Mouse (Mus musculus): ENCODE results near the gene Vgll4.
A peak's percentile ranks its signal among the peaks of the same experiment; 100 is the strongest.

Vgll4 gene

DNA sequence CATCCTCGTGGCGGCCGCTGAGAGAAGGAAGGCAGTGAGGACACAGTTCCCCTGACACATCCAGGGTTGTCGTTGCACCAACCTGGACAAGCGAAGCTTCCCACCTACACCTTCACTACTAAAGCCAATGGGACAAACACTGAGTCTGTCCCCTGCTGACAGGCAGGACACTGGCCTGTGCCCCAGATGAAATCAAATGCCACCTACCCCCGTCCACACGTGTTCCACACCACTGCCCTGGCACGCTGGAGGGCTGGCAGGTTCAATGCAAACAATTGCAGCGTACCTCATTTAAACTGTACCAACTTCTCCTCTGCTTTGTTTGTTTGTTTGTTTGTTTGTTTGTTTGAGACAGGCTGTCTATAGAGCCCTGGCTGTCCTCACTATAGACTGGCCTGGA lies 50.8 kb downstream of the Vgll4 start:
- peak; percentile 28 for DNase-seq (ENCODE audit: low read depth, low spot score)

DNA sequence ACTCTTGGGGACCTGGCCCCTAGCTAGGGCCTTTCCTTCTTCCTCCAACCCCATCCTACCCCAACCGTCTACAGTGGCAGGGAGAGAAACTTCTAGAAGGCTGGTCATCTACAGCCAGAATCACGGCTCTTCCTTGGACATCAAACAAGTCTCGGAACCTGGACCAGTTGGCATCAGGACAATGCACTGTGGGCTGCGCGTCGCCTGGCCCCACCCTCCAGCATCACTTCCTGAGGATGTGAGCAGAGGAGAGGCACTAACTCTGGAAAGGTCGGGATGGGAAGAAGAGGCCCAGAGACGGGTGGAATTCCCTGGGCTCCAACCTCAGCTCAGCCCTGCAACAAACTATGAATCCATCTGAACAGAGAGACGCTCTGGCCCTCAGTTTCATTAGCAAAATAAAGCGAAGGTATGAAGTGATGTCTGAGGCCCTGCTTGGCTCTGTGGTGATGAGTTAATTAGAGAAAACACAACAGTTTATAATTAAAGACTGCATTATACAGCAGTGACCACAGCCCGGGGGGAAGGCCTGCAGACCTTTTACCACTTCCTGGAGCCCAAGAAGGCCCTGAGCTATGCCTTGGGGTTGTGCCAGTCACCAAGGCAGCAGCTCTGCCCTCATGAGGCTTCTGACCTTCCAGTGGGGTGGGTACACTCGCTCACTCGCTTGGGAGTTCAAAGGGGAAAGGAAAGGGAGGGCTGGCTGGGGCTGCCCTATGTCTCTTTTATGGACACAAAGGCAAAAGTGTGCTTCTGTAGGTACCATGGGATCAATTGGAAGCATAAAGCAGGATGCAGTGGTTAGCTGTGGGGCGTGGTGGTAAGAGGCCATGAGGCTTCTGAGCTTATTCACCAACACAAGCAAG lies 51.8 kb downstream of the Vgll4 start:
- peak; percentile 60 for DNase-seq (ENCODE audit: low read depth, low spot score)

DNA sequence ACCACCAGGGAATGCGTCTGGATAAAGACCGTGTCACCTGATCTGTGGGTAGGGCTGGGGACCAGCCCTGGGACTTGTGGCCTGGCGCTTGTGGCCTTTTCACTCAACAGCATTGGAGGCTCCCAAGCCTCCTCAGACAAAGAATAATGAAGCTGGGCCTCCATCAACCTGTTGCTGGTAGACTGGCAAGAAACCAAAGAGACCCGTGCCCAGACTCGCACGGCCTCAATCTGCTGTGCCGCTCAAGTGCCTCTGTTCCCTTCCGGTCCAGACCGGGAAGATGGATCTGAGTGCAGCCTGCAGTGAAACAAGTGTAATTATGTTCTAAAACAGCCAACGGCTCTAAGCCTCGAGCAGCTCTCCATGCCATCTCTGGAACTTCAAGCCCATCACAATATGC lies 52.7 kb downstream of the Vgll4 start:
- peak; percentile 20 for DNase-seq (ENCODE audit: low read depth, low spot score)

DNA sequence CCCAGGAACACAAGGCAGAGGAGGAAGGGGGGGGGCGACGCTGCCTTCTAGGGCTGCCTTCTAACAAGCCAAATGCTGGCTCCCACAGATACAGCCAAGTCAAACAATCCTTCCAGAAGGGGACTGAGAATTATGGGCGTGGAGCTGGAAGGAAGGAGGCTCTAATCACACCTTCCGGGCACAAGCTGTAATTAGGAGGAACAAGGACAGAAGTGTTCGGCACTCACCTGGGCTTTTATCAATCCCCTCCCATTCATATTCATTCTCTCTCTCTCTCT lies 53.1 kb downstream of the Vgll4 start:
- peak; percentile 42 for DNase-seq (ENCODE audit: low read depth, low spot score)

DNA sequence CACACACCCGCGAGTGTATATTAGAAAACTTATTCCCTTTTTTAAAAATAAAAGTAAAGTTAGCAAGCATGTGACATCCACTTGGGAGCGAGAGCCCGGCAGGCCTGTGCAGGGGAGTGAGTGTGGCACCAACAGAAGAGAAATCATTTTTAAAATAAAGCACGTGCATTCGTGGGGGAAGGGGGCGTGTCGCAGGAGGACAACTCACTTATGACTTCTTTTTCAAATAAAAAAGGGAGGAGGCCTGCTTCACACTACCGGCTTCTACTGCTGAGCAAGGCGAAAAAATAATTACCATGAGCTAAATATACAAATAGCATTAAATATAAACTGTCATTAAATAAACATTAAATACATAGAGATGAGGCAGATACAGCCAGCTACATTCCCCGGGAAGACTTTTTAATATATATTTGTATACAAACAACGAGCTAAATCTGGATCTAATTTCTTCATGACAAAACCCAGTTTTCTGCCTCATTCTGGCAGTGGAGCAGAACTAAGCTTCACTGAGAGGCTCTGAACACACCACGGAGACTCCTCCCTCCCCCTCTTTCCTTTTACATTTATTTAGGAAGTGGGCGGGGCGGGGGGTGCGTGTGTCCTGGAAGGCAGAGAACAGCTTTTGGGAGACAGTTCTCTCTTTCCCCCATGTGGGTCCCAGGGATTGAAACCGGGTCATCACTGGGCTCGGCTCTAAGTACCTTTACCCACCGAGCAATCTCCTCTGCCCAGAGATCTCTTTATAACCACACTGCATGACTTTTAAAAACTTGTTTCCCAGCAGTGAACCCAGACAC lies 53.7 kb downstream of the Vgll4 start:
- DNase-seq (ENCODE audit: low read depth, low spot score), result peak; percentile 65

DNA sequence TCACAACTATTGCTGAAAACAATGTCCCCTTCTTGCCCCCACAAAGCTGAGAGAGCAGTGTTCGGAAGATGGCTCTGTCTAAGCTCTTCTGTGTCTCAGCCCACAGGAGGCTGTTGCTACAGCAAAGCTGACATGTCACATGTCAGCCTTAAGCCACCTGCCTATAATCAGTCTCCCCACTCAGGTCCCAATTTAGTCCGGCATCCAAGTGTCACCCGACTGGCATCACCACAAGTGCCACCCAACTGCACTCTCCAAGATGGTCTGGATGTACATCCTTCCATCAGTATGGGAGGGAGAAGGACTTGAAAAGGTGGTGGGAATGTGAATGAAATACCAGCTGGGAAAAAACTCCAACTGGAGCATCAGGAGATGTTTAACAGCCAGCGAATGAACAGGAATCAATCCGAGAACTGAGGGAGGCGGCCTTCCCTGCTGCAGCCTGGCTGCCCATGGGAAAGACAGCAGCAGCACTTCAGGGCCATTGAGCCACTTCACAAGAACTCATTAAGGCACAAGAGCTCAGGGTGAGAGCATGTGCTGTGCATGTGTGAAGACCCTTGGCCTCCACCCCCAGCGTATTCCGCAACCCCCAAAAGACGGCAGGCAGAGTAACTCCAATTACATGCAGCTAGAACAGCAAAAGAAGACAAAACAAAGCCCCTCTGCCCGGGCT lies 55.6 kb downstream of the Vgll4 start:
- peak; percentile 4 for DNase-seq (ENCODE audit: low read depth, low spot score)

DNA sequence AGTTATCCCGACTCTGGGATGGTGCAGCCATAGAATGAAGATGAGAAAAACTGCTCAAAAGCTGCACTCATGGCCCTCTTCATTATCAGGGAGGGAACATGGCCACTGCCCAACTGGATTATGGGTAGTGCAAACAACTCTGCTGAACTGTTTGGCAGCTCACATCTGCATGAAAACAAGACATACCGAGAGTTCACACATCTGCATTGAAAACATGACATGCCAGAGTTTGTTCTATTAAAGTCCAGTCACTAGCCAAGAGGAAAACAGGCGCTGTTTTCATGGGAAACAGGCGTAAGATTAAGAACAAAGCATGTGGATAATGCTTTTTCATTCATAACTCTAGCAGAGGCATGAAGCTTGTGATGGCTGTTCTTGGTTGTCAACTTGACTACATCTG lies 56.7 kb downstream of the Vgll4 start:
- no peak for DNase-seq (ENCODE audit: low read depth, low spot score)

DNA sequence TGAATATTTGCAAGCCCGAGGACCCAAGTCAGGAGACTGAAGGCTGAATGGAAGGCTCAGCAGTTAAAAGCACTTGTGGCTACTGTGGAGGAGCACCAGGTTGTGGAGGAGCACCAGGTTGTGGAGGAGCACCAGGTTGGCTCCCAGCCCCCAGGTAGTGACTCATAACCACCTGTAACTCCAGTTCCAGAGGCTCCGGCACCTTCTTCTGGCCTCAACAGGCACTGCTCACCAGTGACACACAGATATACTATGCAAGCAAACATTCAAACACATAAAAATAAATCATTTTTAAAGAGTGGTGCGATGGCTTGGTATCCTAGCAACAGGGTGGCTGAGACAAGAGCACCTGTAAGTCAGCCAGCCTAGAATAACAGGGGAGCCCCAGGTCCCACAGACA lies 58.3 kb downstream of the Vgll4 start:
- DNase-seq (ENCODE audit: low read depth, low spot score), result peak; percentile 37

DNA sequence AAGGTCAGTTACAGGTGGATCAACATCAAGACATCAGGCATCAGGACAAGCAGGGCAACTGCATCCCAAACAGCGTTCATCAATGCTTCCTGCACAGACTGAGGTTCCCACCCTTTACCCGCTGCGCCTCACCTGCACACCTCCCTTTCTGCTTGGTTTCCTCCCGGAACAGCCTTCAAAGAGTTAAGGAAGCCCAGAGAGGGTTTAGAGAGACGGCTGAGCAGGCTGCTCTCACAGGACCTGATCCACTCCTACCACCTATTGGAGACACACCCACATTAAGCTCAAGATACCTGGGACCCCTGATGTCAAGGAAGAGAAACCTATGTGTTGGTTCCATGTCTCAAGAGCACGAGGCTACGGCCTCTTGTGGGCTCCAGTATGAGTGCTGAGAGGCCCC lies 60.0 kb downstream of the Vgll4 start:
- no peak for DNase-seq (ENCODE audit: low read depth, low spot score)

DNA sequence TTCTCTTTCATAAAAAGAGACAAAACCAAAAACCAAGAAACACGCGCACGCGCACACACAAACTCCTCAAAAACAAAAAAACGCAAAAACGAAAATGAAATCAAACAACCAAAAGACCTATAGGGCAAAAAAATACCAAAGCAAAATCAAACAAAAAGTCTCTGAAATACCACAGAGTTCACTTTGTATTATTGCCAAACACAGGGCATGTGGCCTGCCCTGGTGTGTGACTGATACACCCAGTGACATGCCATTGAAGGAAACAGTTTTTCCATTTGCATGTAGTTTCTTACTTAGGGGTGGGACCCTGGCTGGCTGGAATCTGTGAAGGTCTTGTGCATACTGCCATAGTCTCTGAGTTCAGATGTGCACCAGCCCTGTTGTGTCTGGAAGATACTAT lies 62.3 kb downstream of the Vgll4 start:
- DNase-seq (ENCODE audit: low read depth, low spot score), result peak; percentile 75

DNA sequence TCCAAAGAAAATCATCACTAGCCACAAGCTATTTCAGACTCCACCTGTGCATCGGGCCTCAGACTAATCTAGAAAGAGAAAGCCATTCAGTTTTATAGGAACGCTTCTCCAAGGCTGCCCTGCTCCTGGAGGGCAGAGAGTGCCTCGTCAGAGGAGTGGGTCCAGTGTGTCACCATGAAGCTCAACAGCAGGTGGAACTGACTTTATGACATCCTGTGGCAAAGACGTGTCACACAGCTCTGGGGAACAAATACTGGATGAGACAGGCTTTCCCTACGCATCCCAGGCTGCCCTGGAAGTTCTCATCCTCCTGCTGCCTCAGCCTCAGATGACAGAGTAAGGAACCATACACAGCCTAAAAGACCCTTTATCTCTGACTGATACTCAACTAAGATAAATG lies 63.6 kb downstream of the Vgll4 start:
- DNase-seq (ENCODE audit: low read depth, low spot score), result no peak

DNA sequence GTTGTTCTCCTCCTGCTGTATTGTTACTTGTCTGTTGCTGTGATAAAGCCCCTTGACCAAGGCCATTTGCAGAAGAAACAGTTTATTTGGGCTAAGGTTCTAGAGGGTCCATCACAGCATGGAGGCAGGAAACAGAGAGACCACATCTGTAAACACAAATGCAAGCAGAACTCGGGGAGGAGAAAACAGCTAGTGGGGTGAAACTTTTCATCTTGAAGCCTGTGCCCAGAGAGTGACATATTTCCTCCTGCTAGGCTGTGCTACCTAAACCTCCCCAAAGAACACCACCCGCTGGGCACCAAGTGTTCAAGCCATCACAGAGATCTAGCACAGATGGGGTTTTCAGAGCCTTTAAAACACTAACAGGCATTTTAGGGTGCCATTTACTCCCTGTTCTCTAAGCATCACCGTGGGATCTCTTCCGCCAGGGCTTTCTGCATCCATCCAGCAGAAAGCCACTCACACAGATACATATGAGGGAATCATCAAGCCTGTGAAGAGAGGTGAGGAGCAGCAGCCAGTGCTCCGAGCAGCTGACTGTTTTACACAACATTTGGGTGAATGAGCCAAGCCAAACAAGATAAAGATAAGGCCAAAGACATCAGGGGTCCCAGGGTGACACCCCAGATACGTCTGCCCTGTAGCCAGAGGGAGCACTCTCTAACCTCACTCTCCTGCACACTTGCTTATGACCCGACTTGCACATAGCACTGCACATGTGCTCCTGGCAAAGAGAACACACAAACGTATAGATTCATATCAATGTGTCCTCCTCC lies 64.4 kb downstream of the Vgll4 start:
- DNase-seq (ENCODE audit: low read depth, low spot score), result peak; percentile 48

DNA sequence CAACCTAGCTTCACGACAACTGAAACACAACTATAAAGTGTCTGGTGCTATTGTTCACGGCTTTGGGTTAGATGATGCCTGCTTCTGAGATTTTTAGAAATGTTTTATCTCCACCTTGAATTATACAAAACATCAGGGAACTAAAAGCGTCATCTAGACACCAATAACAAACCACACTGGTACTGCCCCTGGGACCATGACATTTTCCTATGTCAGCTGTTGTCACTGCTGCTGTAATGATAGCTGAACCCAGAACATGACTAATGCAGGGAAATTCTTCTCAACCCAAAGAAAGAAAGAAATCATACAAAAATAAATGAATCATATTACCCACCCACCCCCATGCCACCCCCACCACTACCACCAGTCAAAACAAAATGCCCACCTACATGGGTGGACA lies 65.0 kb downstream of the Vgll4 start:
- peak; percentile 64 for DNase-seq (ENCODE audit: low read depth, low spot score)

DNA sequence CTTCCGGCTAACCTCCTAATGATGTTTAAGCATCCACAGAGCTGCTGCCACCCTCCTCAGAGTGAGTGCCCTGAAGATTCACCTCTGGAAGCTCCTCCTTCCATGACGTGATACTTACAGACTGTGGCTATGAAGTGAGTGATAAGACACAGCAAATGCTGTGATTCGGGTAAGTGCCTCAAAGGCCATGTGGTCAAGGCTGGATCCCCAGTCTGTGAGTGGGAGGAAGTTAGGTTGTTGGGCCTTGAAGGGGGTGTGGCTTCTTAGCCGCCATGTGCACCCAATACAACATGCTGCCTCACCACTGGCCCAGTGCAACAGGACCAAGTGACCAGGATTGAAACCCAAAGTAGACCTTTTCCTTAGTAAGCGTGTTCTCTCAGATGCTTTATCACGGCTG lies 65.6 kb downstream of the Vgll4 start:
- DNase-seq (ENCODE audit: low read depth, low spot score), result peak; percentile 52

DNA sequence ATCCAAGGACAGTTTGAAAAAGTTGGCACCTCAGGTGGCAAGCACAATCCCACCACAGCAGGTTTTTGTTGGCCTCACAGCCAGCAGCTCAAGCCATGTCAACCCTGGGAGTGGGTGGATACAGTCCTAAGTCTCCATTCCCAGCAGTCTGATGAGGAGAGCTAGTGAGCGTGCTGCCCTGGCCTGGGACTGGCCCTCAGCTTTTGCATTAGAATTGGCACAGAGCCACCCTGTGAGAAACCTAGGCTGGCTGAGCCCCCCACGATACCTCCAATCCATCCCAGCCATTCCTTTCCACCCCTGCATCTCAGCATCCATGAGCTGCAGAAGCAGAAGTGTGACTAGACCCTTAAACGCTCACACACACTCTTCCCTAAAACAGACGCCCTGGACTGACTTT lies 67.9 kb downstream of the Vgll4 start:
- DNase-seq (ENCODE audit: low read depth, low spot score), result no peak

DNA sequence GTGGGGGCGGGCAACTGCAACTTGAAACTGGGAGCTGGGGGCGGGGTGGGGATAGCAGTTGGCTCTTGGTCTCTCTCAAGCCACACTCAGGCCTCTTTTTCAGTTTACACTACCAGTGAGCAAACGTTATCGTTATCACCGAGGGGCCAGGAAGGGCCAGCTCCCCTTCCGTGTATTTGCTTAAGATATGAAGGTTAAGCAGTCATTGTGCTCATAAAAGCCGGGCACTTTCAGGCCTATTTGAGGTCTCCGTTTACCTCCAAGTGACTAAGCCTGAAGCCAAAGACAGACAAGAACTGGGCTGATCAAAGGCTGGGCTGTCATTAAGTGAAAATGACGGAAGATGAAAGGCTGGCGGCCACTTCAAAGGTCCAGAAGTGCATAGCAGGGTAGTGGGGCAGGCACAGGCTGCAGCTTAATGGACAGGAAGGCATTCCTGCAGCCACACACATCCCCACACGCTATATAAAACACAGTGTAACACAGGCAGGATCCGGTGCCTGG lies 68.4 kb downstream of the Vgll4 start:
- peak; percentile 45 for DNase-seq (ENCODE audit: low read depth, low spot score)

DNA sequence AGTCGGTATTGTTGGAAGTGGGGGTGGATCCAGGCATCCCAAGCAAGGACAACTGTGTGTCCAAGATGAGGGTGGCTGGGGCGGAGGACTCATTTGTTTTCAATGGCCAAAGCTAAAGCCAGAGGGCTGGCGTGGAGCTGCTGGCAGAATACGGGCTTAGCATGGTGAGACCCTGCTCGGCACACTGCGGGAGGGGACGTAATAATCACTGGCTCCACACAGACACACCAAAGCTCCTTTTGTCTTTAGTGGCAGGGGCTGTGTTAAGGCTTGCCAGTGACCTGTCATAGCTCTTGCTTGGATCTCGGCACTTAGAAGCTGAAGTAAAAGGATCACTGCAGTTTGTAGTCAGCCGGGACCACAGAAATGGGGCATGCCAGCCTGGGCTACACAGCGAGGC lies 69.6 kb downstream of the Vgll4 start:
- DNase-seq (ENCODE audit: low read depth, low spot score), result no peak

DNA sequence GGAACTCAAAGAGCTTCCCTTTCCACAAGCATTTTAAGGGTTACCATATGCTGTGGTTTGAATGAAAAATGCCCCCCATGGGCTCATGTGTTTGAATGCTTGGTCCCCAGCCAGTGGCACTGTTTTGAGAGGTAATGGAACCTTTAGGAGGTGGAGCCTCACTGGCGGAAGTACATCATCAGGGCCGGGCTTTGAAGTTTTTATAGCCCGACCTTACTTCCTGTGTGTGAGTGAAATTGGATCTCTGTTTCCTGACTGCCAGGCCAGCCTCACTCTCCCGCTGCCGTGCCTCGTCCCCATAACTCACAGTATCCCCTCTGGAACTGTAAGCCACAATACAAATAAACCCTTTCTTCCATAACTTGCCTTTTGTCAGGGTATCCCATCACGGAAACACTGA lies 70.1 kb downstream of the Vgll4 start:
- DNase-seq (ENCODE audit: low read depth, low spot score), result peak; percentile 61

DNA sequence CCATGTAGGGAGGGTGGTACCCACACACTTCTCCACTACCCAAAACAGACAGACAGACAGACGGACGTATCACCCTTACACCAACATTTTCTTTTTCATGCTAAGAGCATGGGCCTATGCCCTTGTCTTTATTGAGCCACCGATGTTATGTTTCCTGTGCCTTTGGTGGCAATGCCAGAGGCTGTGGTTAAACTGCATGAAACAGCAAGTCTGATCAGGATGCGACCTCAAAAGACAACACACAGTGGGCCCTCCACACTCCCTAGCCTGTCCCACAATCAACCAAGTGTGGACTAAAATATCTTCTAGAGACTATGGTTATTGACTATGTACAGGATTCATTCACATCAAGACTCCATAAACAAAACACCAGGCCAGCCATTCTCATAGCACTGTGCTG lies 70.8 kb downstream of the Vgll4 start:
- no peak for DNase-seq (ENCODE audit: low read depth, low spot score)

DNA sequence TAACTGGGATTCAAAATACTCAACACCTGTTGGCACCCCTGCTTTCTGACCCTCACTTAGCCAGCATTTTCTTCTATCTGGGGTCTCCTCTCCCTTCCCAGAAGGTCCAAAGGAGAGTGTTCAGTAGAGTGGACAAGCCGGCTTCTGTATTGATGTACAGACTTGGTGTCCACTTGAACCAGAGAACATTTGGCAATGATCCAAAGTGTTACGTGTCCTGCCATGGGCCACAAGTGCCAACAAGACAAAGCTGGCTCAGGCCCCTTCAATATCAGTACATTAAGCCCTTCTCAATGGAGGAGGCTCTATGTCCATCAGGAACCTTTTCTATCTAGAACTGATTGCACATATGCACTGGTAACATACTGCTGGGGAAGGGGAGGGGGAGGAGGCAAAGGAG lies 73.5 kb downstream of the Vgll4 start:
- DNase-seq (ENCODE audit: low read depth, low spot score), result no peak

DNA sequence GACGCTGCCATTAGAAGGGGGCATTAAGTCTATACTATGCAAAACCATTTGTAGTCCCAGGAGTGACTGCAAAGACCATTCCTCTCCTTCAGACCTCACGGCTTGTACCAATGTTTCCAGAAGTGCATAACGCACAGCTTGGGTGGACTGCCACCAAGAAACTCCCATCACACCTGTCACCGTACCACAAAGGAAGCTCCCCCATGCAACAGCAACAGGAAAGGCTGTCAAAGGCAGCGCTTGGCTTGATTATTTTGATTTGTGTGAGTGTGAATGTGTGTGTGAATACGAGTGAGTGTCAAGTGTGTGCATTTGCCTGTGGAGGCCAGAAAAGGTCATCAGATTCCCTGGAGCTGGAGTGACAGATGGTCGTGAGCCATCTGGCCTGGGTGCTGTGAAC lies 74.6 kb downstream of the Vgll4 start:
- DNase-seq (ENCODE audit: low read depth, low spot score), result no peak
